Mouse (Mus musculus) large intestine, adult 2 months (tissue): ENCODE results near the gene Cyp2b23. TPM values are rescaled to one million over a fixed set of nuclear protein-coding genes. Genes with fewer than 3 reads are reported as not detected.
"Not testable (repeated sequence)": the region's sequence is repeated elsewhere in the genome, so short reads cannot be mapped to it uniquely, and the experiment has no call there.

Experiments
- DNase-seq: peaks from one replicate; pipeline ENCODE4 v3.0.0-alpha.2; 2012; ENCODE audit warnings: low read depth, low spot score
- WGBS: fragments of 180-500 bp; shearing (Covaris S2); methylation state at CpG from one replicate; pipeline ENCODE4 v1.1.7; 2018; 5-methylcytosine and 5-hydroxymethylcytosine counted together
- polyA plus RNA-seq: library from polyadenylated mRNA; depleted of rRNA; stranded (reverse); fragments of >200 nt; gene quantifications from 2 replicates; pipeline ENCODE4 v1.2.3, GENCODE M21; 2012; rRNA removed

Gene Cyp2b23
- not detected in 2 replicates for polyA plus RNA-seq

- WGBS = 76% methylated on average over 4 of the region's 4 CpGs
- DNase-seq = no peak
Measured at GRCm38 (mm10) chr7:26686337-26686736, at the start of gene Cyp2b23. TSS of gene Cyp2b23 (minus strand) at chr7:26686437.

DNA sequence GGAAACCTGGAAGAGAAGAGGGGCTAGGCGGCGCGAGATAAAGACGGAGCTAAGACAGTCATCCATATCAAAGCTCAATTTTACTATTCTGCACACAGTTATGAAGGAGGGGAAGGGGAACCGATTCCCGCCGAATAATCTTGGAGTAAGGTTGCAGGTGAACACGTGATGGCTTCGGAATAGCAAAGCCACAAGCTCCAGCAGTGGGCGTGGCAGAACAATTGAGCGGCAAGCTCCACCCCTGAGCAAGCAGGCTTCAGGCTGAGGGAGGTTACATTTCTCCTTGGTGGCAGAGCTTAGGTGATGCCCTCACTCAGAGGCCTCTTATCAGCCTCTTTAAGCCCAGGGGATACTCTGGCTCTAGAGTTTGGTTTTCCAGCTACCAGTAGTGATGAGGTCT lies 24.8 kb upstream of the Cyp2b23 start:
- WGBS = 88% methylated on average over 11 of the region's 11 CpGs
- no peak for DNase-seq

- DNase-seq = no peak
- 35% methylated on average over 11 of the region's 11 CpGs for WGBS
Measured at GRCm38 (mm10) chr7:26707061-26707460, 20.8 kb upstream of the Cyp2b23 start.

DNA sequence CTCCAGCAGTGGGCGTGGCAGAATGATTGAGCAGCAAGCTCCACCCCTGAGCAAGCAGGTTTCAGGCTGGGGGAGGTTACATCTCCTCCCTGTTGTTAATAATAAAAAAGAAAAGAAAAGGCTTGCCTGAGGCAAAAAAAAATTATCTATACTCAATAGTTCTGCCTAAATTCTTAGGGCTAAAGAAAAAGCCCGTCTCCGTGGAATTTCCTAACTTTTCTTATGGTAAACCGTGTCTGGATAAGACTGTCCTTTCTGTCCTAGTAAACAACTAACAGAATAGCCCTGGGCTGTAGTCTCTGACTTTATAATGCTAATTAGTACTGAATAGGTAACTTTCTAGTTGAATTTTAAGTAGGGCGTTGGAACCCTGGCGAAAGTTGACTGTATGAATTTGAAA lies 20.0 kb upstream of the Cyp2b23 start:
- not testable (repeated sequence) for DNase-seq
- WGBS = 42% methylated on average over 6 of the region's 6 CpGs

GRCm38 (mm10) chr7:26700151-26700550 lies 13.9 kb upstream of the Cyp2b23 start:
- no peak for DNase-seq
- 68% methylated on average over 4 of the region's 4 CpGs for WGBS

DNA sequence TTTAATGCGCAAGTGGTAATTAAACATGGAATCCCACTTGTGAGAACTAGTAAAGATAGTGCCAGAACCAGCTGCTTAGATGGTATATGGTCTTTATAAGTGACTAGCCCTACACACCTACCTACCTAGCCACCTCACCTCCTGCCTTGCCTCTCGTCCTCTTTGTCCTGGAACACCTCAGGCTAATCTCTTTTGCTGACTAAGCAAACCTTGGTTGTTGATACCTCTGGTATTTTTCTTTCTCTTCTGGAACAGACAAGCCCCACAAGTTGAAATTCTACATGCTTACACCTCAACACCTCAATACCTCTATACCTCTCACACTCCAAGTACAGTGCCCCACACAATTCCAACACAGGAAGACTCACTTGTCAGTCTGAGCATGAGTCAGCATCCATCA lies 524 bp downstream of the Cyp2b23 start:
- 66% methylated on average over 2 of the region's 2 CpGs for WGBS

GRCm38 (mm10) chr7:26667466-26667865 lies 18.8 kb downstream of the Cyp2b23 start:
- DNase-seq = not testable (repeated sequence)
- WGBS = 26% methylated on average over 2 of the region's 2 CpGs

More for the DNA sequence above, 524 bp downstream of the Cyp2b23 start:
- DNase-seq = no peak

DNA sequence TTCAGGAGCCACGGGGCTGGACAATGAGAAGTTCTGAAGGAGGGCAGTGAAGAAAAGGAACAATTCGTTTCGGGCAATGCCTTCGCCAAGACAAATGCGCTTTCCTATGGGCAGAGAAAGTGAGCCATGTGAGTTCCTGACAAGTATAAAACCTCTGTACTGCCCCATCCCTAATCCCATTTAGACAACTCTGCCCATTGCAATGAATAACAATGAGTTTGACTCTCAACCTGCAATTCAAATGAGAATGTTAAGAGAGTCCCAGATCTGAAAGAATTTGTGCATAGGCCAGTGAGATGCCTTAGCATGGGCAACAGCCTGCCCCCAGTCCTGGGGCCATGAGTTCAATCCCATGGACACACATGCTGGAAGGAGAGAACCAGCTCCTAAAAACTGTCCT lies 20.2 kb downstream of the Cyp2b23 start:
- no peak for DNase-seq
- WGBS = 87% methylated on average over 5 of the region's 5 CpGs

GRCm38 (mm10) chr7:26618364-26618763 lies 67.9 kb downstream of the Cyp2b23 start, which contains the start of gene Vmn1r185:
TSS of gene Vmn1r185 (minus strand) at chr7:26618464.
- DNase-seq = not testable (repeated sequence)
- 71% methylated on average over 1 of the region's 1 CpGs for WGBS

Other genes starting within 250 kb of the Cyp2b23 start
- not detected in 2 replicates for gene Nlrp9a, start 151.4 kb downstream of the Cyp2b23 start, polyA plus RNA-seq
- gene Vmn1r185, start 68.0 kb downstream of the Cyp2b23 start, polyA plus RNA-seq = not detected in 2 replicates
- gene Cyp2b19, start 70.7 kb upstream of the Cyp2b23 start, polyA plus RNA-seq = not detected in 2 replicates
- not detected in 2 replicates for gene Cyp2g1, start 122.5 kb upstream of the Cyp2b23 start, polyA plus RNA-seq
- gene Cyp2a5, start 148.9 kb upstream of the Cyp2b23 start, polyA plus RNA-seq = 0.11 TPM in 1 of 2 replicates, not detected in the other